Mouse (Mus musculus) heart, adult 2 months (tissue): Measurements from ENCODE around the gene Slc35f6. TPM values are rescaled to one million over a fixed set of nuclear protein-coding genes. Genes with fewer than 3 reads are reported as not detected.

Source experiments
- DNase-seq, 2 experiments: peaks; one replicate each; pipeline ENCODE4 v3.0.0; 2021
- H3K27ac ChIP-seq: fragments of 200-600 bp; 2 replicates; pipeline ENCODE4 v1.8.1; 2022
- H3K27me3 ChIP-seq: fragments of 200-500 bp; 2 replicates; pipeline ENCODE4 v1.6.1; 2012; ENCODE audit warnings: mild to moderate bottlenecking, low read length, inconsistent platforms, mixed read lengths; ENCODE audit not compliant: control insufficient read depth, insufficient read depth
- H3K36me3 ChIP-seq: fragments of 200-500 bp; 2 replicates; pipeline ENCODE4 v1.6.1; 2012; ENCODE audit warnings: low read length, inconsistent platforms; ENCODE audit not compliant: control insufficient read depth, insufficient read depth
- H3K4me1 ChIP-seq: fragments of 200-500 bp; 2 replicates; pipeline ENCODE4 v1.6.1; 2011; ENCODE audit warnings: low read length; ENCODE audit not compliant: control insufficient read depth, insufficient read depth
- H3K4me3 ChIP-seq: fragments of 200-600 bp; 2 replicates; pipeline ENCODE4 v1.8.1; 2022
- H3K79me2 ChIP-seq: fragments of 200-500 bp; replicated peaks from 2 replicates; pipeline ENCODE4 v1.6.1; 2012; ENCODE audit warnings: mild to moderate bottlenecking, inconsistent platforms, low read length, moderate library complexity, mixed read lengths; ENCODE audit not compliant: control insufficient read depth, insufficient read depth
- H3K9ac ChIP-seq: fragments of 200-500 bp; 2 replicates; pipeline ENCODE4 v1.6.1; 2012; ENCODE audit warnings: low read depth, mild to moderate bottlenecking, control low read depth, inconsistent platforms, low read length, mixed read lengths
- CTCF ChIP-seq: fragments of 200-600 bp; IDR thresholded peaks from 2 replicates; pipeline ENCODE4 v1.8.1; 2022; ENCODE audit warnings: antibody characterized with exemption, mild to moderate bottlenecking, moderate library complexity
- EP300 ChIP-seq: fragments of 200-500 bp; IDR thresholded peaks from 2 replicates; pipeline ENCODE4 v1.6.1; 2011; ENCODE audit warnings: low read depth, low read length, control low read depth; ENCODE audit not compliant: insufficient read depth
- POLR2A ChIP-seq: fragments of 200-500 bp; IDR thresholded peaks from 2 replicates; pipeline ENCODE4 v1.6.1; 2011; ENCODE audit warnings: mild to moderate bottlenecking, low read depth, low read length, control low read depth; ENCODE audit not compliant: insufficient read depth
- WGBS: fragments of 180-500 bp; shearing (Covaris S2); methylation state at CpG from one replicate; pipeline ENCODE4 v1.1.7; 2018; 5-methylcytosine and 5-hydroxymethylcytosine counted together
- intact Hi-C: fragments of 180-260 bp; cut with DNase I; formaldehyde crosslinking; loops from one replicate; pipeline ENCODE4 v1.15.1; 2025
- polyA plus RNA-seq: library from polyadenylated mRNA; depleted of rRNA; stranded (reverse); fragments of >200 nt; gene quantifications from 2 replicates; pipeline ENCODE4 v1.2.3, GENCODE M21; 2012
- total RNA-seq, 2 experiments: library from RNA; stranded (reverse); gene quantifications; 2 replicates each; pipeline ENCODE4 v1.2.3; 2021

Slc35f6 gene
- total and polyA plus RNA-seq, 3 experiments: 47.2 to 119 (median 49.9) TPM

GRCm38 (mm10) chr5:30678722-30679296 lies 31.1 kb downstream of the Slc35f6 start:
- intact Hi-C loops: no loop called here
- no peaks in the 10 kb centered on the region for H3K79me2 ChIP-seq
- TF ChIP-seq CTCF: no peak
- TF ChIP-seq EP300: no peak
- TF ChIP-seq POLR2A: no peak
- DNase-seq: no peak
- no peaks in the 10 kb centered on the region for H3K4me1 ChIP-seq
- H3K9ac ChIP-seq: no peak overlapping the region
- H3K27me3 ChIP-seq: no peaks in the 10 kb centered on the region
- H3K36me3 ChIP-seq: no peaks in the 10 kb centered on the region
- 96% methylated on average over 4 of the region's 4 CpGs for WGBS
- H3K27ac ChIP-seq: no peak overlapping the region
- H3K4me3 ChIP-seq: no peak overlapping the region

GRCm38 (mm10) chr5:30679593-30679992 lies 31.9 kb downstream of the Slc35f6 start:
- Histone ChIP-seq H3K79me2 (no peaks in the 10 kb centered on the region), H3K36me3 (no peaks in the 10 kb centered on the region), H3K4me3 (no peak overlapping the region), H3K9ac (no peak overlapping the region), H3K27ac (no peak overlapping the region), H3K27me3 (no peaks in the 10 kb centered on the region), H3K4me1 (no peaks in the 10 kb centered on the region)
- WGBS: 60% methylated on average over 5 of the region's 5 CpGs
- TF ChIP-seq POLR2A (no peak), CTCF (no peak), EP300 (no peak)
- intact Hi-C loops: no loop called here
- no peak for DNase-seq

- TF ChIP-seq CTCF: no peak
- Histone ChIP-seq H3K9ac (no peak overlapping the region), H3K4me1 (no peaks in the 10 kb centered on the region), H3K4me3 (no peak overlapping the region), H3K79me2 (no peaks in the 10 kb centered on the region), H3K27me3 (no peaks in the 10 kb centered on the region), H3K27ac (no peak overlapping the region), H3K36me3 (no peaks in the 10 kb centered on the region)
- DNase-seq: no peak
- intact Hi-C loops: no loop called here
- whole genome bisulfite sequencing: 92% methylated on average over 5 of the region's 5 CpGs
Measured at GRCm38 (mm10) chr5:30681970-30682369, 34.2 kb downstream of the Slc35f6 start.

DNA sequence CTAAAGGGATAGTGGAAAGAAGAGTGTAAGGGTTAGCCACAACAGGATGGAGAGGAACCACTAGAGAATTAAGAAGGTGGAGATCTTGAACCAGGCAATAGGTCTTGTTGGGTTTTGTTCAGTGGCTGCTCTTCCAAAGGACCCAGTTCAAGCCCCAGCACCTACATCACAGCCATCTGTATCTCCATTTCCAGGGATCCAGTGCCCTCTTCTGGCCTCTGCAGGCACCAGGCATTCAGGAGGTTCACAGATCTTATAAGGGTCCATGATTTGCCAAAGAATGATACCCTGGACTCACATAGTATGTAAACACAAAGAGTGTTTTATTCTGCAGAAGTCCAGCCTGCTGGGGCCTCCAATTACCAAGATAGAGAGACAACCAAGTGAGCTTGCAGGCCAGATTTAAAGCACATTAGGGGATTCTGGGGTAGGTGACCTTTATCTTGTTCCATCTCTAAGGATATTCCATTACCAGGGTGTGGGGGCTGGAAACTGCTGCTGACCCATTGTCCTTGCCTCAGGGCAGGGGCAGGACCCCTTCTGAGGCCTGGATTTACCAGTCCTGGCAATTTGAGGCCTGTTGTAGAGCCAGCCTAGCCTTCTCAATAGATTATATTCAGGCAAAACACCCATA lies 35.4 kb downstream of the Slc35f6 start:
- Histone ChIP-seq H3K27me3 (no peaks in the 10 kb centered on the region), H3K36me3 (no peaks in the 10 kb centered on the region), H3K79me2 (no peaks in the 10 kb centered on the region), H3K4me3 (no peak overlapping the region), H3K9ac (no peak overlapping the region), H3K27ac (no peak overlapping the region), H3K4me1 (no peaks in the 10 kb centered on the region)
- no peak for DNase-seq
- no peak for TF ChIP-seq POLR2A
- no peak for TF ChIP-seq EP300
- TF ChIP-seq CTCF: peak; percentile 65
- intact Hi-C loops: loop anchor here (1.0 kb wide), 1 partner anchor 167 kb away; no protein-coding TSS in a partner anchor

- Histone ChIP-seq H3K27me3 (no peaks in the 10 kb centered on the region; the same call in 1 of the 2 replicates), H3K4me1 (no peaks in the 10 kb centered on the region), H3K9ac (no peak overlapping the region), H3K4me3 (no peak overlapping the region), H3K27ac (no peak overlapping the region), H3K36me3 (no peaks in the 10 kb centered on the region), H3K79me2 (no peaks in the 10 kb centered on the region)
- 63% methylated on average over 3 of the region's 3 CpGs for WGBS
- no peak for DNase-seq
- intact Hi-C loops: loop anchor here (1.0 kb wide), 1 partner anchor 168 kb away; no protein-coding TSS in a partner anchor
- TF ChIP-seq EP300: no peak
- TF ChIP-seq POLR2A: no peak
- TF ChIP-seq CTCF: peak; percentile 63
Measured at GRCm38 (mm10) chr5:30683993-30684392, 36.3 kb downstream of the Slc35f6 start.

DNA sequence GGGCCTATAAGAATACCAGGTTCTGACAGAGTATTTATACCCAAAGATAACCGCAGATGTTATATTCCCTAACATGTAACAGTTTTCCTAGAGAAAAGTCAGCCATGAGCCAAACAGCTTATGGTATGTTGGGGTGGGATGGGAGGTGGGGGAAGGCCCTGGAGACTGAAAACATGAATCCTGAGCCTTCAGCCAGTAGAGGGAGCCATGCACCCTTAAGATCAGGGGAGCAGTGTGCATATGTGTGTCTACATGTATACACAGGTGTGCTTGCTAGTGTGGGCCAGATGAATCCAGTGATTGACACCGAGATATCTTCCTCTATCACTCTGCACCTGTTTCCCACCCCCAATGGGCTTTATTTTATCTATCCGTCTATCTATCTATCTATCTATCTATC lies 39.0 kb downstream of the Slc35f6 start:
- Histone ChIP-seq H3K27me3 (no peaks in the 10 kb centered on the region; the same call in 1 of the 2 replicates), H3K27ac (no peak overlapping the region), H3K9ac (no peak overlapping the region), H3K36me3 (no peaks in the 10 kb centered on the region), H3K4me1 (no peaks in the 10 kb centered on the region), H3K4me3 (no peak overlapping the region), H3K79me2 (no peaks in the 10 kb centered on the region)
- no peak for DNase-seq
- intact Hi-C loops: no loop called here
- TF ChIP-seq EP300: no peak
- peak; percentile 54 for TF ChIP-seq CTCF
- WGBS: 55% methylated on average over 3 of the region's 3 CpGs
